Mouse (Mus musculus) CD4-positive naive resting alpha-beta T cell, adult 57 days (primary cell): ENCODE results near the gene Gm49711. TPM values are rescaled to one million over a fixed set of nuclear protein-coding genes. Genes with fewer than 3 reads are reported as not detected.

ENCODE experiments used
- total RNA-seq: library from RNA; stranded (reverse); gene quantifications from one replicate; pipeline ENCODE4 v1.2.4, GENCODE M21; 2023

Gm49711 gene
- total RNA-seq: not detected

DNA sequence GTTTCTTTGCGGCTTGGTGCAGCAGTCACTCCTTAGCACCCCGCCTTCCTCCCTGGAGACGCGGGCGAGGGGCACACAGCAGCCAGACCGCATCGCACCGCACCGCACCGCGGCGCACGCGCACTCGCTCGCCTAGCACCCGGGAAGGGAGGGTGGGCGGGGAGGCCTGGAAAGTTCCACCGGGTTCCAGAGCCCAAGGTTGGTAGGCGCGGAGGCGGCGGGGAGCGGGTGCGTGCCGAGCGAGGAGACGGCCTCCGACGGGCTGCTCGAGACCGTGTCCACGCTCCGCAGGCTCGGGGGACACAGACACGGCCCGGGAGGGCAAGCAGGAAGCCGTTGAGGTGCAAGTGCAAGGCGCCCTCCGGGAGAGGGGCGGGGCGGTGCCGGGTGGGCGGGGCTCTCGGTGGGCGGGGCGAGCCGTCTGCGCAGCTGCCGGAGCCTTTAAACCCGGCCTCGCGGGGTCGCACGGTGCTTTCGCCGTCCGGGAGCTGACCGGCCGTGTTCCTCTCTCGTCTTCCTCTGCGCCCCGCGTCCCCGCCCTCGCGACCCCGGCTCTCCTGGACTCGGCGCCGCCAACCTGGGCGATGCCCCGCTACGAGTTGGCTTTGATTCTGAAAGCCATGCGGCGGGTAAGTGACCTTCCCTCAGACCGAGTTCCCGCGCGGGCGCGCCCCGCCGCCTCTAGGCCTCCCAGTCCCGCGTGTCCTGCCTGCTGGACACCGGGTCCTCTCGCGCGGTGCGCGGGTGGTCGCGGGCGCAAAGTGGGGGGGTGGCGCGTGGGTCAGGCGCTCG, at the start of gene Gm49711, which contains the start of the genes Mrps6 and Slc5a3:
Gene Gm49711 (plus strand): TSS at position 465 of the 792 bp plus-strand sequence.
Gene Mrps6 (plus strand): TSS at position 419 of the 792 bp plus-strand sequence.
Gene Slc5a3 (plus strand): TSS at position 471 of the 792 bp plus-strand sequence.

Other genes starting within 250 kb of the Gm49711 start
- 24.9 TPM for gene Mrps6, start within 50 bp of the Gm49711 start, total RNA-seq
- 8.1 TPM for gene Slc5a3, start within 50 bp of the Gm49711 start, total RNA-seq
- not detected for gene Kcne2, start 234.1 kb downstream of the Gm49711 start, total RNA-seq
- 15.6 TPM for gene Smim11, start 243.0 kb downstream of the Gm49711 start, total RNA-seq